Mouse (Mus musculus): Measurements from ENCODE around the gene Stx1b. TPM values are rescaled to one million over a fixed set of nuclear protein-coding genes. Genes with fewer than 3 reads are reported as not detected.
A peak's percentile ranks its signal among the peaks of the same experiment; 100 is the strongest.
"Not testable (repeated sequence)": the region's sequence is repeated elsewhere in the genome, so short reads cannot be mapped to it uniquely, and the experiment has no call there.

Gene Stx1b
- polyA plus RNA-seq, 1 experiment, result 2.4 TPM

- TF ChIP-seq CTCF (conservative IDR thresholded peaks at IDR 0.05; ENCODE audit: insufficient read depth, insufficient read length, low read depth, low read length) (no peak), POLR2A (IDR thresholded peaks at IDR 0.05; ENCODE audit: low read depth, low read length) (no peak)
- WGBS, result 86% methylated on average over 6 of the region's 6 CpGs
- no peak overlapping the region for H3K27ac ChIP-seq (ENCODE audit: insufficient read depth, low read depth, low read length)
- DNase-seq, result no peak
- no peaks in the 10 kb centered on the region for H3K4me1 ChIP-seq (ENCODE audit: control insufficient read depth, insufficient read depth, low read length)
- no peak overlapping the region for H3K4me3 ChIP-seq (ENCODE audit: insufficient read depth, low read depth, low read length)
- H3K36me3 ChIP-seq (ENCODE audit: control insufficient read depth, insufficient read depth, low read length), result no peaks in the 10 kb centered on the region
- H3K27me3 ChIP-seq (replicated peaks; ENCODE audit: control insufficient read depth, insufficient read depth, low read length), result no peaks in the 10 kb centered on the region
These were observed 25.9 kb upstream of the Stx1b start for GRCm38 (mm10) chr7:127849973-127850875.

- peak overlapping the region; percentile 89 for H3K4me3 ChIP-seq (ENCODE audit: insufficient read depth, low read depth, low read length)
- WGBS, result under 1% methylated on average over 40 of the region's 40 CpGs
- H3K4me1 ChIP-seq (ENCODE audit: control insufficient read depth, insufficient read depth, low read length), result peaks cover 4% of the 10 kb centered on the region; the same call in 1 of the 2 replicates
- DNase-seq, result peak; percentile 93
- TF ChIP-seq POLR2A (IDR thresholded peaks at IDR 0.05; ENCODE audit: low read depth, low read length) (peak; percentile 78), CTCF (conservative IDR thresholded peaks at IDR 0.05; ENCODE audit: insufficient read depth, insufficient read length, low read depth, low read length) (no peak)
- H3K36me3 ChIP-seq (ENCODE audit: control insufficient read depth, insufficient read depth, low read length), result no peaks in the 10 kb centered on the region
- no peaks in the 10 kb centered on the region for H3K27me3 ChIP-seq (replicated peaks; ENCODE audit: control insufficient read depth, insufficient read depth, low read length)
- peak overlapping the region; percentile 94 for H3K27ac ChIP-seq (ENCODE audit: insufficient read depth, low read depth, low read length)
These were observed 17.8 kb upstream of the Stx1b start for GRCm38 (mm10) chr7:127842001-127842718.

GRCm38 (mm10) chr7:127841340-127842000, 17.1 kb upstream of the Stx1b start:
- Histone ChIP-seq H3K36me3 (ENCODE audit: control insufficient read depth, insufficient read depth, low read length) (no peaks in the 10 kb centered on the region), H3K4me3 (ENCODE audit: insufficient read depth, low read depth, low read length) (peak overlapping the region; percentile 89), H3K27ac (ENCODE audit: insufficient read depth, low read depth, low read length) (peak overlapping the region; percentile 94), H3K4me1 (ENCODE audit: control insufficient read depth, insufficient read depth, low read length) (peaks cover 4% of the 10 kb centered on the region; the same call in 1 of the 2 replicates), H3K27me3 (replicated peaks; ENCODE audit: control insufficient read depth, insufficient read depth, low read length) (no peaks in the 10 kb centered on the region)
- under 1% methylated on average over 46 of the region's 46 CpGs for WGBS
- TF ChIP-seq POLR2A (IDR thresholded peaks at IDR 0.05; ENCODE audit: low read depth, low read length) (peak; percentile 46), CTCF (conservative IDR thresholded peaks at IDR 0.05; ENCODE audit: insufficient read depth, insufficient read length, low read depth, low read length) (no peak)
- DNase-seq, result peak; percentile 96

- peak overlapping the region; percentile 89 for H3K4me3 ChIP-seq (ENCODE audit: insufficient read depth, low read depth, low read length)
- TF ChIP-seq POLR2A (IDR thresholded peaks at IDR 0.05; ENCODE audit: low read depth, low read length) (no peak), CTCF (conservative IDR thresholded peaks at IDR 0.05; ENCODE audit: insufficient read depth, insufficient read length, low read depth, low read length) (no peak)
- 2% methylated on average over 15 of the region's 15 CpGs for WGBS
- peak overlapping the region; percentile 94 for H3K27ac ChIP-seq (ENCODE audit: insufficient read depth, low read depth, low read length)
- peaks cover 4% of the 10 kb centered on the region; the same call in 1 of the 2 replicates for H3K4me1 ChIP-seq (ENCODE audit: control insufficient read depth, insufficient read depth, low read length)
- H3K27me3 ChIP-seq (replicated peaks; ENCODE audit: control insufficient read depth, insufficient read depth, low read length), result no peaks in the 10 kb centered on the region
- DNase-seq, result no peak
- H3K36me3 ChIP-seq (ENCODE audit: control insufficient read depth, insufficient read depth, low read length), result no peaks in the 10 kb centered on the region
These were observed 16.5 kb upstream of the Stx1b start for GRCm38 (mm10) chr7:127840886-127841285.

- not testable (repeated sequence) for H3K4me1 ChIP-seq (ENCODE audit: control insufficient read depth, insufficient read depth, low read length); H3K4me3 ChIP-seq (ENCODE audit: insufficient read depth, low read depth, low read length); H3K36me3 ChIP-seq (ENCODE audit: control insufficient read depth, insufficient read depth, low read length); H3K27ac ChIP-seq (ENCODE audit: insufficient read depth, low read depth, low read length); H3K27me3 ChIP-seq (replicated peaks; ENCODE audit: control insufficient read depth, insufficient read depth, low read length); DNase-seq
- 71% methylated on average over 2 of the region's 2 CpGs for WGBS
These were observed 15.7 kb upstream of the Stx1b start for GRCm38 (mm10) chr7:127840031-127840430.

- H3K4me3 ChIP-seq (ENCODE audit: insufficient read depth, low read depth, low read length); H3K27me3 ChIP-seq (replicated peaks; ENCODE audit: control insufficient read depth, insufficient read depth, low read length); H3K4me1 ChIP-seq (ENCODE audit: control insufficient read depth, insufficient read depth, low read length); H3K36me3 ChIP-seq (ENCODE audit: control insufficient read depth, insufficient read depth, low read length); H3K27ac ChIP-seq (ENCODE audit: insufficient read depth, low read depth, low read length); DNase-seq: not testable (repeated sequence)
- 74% methylated on average over 4 of the region's 4 CpGs for WGBS
These were observed 13.5 kb upstream of the Stx1b start for GRCm38 (mm10) chr7:127837878-127838277.

GRCm38 (mm10) chr7:127837473-127837872, 13.1 kb upstream of the Stx1b start:
- 93% methylated on average over 5 of the region's 5 CpGs for WGBS
- Histone ChIP-seq H3K36me3 (ENCODE audit: control insufficient read depth, insufficient read depth, low read length) (no peaks in the 10 kb centered on the region), H3K27ac (ENCODE audit: insufficient read depth, low read depth, low read length) (no peak overlapping the region), H3K4me3 (ENCODE audit: insufficient read depth, low read depth, low read length) (no peak overlapping the region), H3K4me1 (ENCODE audit: control insufficient read depth, insufficient read depth, low read length) (peaks cover 4% of the 10 kb centered on the region; the same call in 1 of the 2 replicates), H3K27me3 (replicated peaks; ENCODE audit: control insufficient read depth, insufficient read depth, low read length) (no peaks in the 10 kb centered on the region)
- DNase-seq, result no peak
- TF ChIP-seq POLR2A (IDR thresholded peaks at IDR 0.05; ENCODE audit: low read depth, low read length) (no peak), CTCF (conservative IDR thresholded peaks at IDR 0.05; ENCODE audit: insufficient read depth, insufficient read length, low read depth, low read length) (no peak)
